Mouse (Mus musculus) left cerebral cortex, adult 8-10 months (tissue): Measurements from ENCODE around the gene Olfr122. TPM values are rescaled to one million over a fixed set of nuclear protein-coding genes. Genes with fewer than 3 reads are reported as not detected.

Source experiments
- DNase-seq, 2 experiments: peaks; one replicate each; pipeline ENCODE4 v3.0.0; 2022; ENCODE audit warnings: low spot score in 2 of 2
- total RNA-seq, 4 experiments: library from RNA; stranded (reverse); gene quantifications; 2 replicates each; pipeline ENCODE4 v1.2.4; 2022

The Olfr122 gene
- total RNA-seq = not detected

DNA sequence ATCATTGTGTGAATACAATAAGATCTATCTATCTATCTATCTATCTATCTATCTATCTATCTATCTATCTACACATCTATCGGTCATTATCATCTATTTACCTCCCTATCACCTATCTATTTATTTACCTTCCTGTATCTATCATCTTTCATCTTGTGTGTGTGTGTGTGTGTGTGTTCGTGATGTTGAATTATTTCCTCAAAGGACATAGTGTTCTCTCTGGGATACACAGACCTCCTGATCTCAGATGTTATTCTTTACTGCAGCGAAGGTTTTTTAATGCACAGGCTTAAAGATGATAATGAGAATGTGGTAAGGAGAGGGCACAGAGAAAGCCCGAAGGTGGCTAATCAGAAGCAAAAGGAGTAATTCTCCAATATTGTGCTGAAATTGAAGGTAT, at the start of gene Olfr122:
Gene Olfr122, plus strand, starts transcription at position 301 of the 400 bp plus-strand sequence.
- DNase-seq = no peak

DNA sequence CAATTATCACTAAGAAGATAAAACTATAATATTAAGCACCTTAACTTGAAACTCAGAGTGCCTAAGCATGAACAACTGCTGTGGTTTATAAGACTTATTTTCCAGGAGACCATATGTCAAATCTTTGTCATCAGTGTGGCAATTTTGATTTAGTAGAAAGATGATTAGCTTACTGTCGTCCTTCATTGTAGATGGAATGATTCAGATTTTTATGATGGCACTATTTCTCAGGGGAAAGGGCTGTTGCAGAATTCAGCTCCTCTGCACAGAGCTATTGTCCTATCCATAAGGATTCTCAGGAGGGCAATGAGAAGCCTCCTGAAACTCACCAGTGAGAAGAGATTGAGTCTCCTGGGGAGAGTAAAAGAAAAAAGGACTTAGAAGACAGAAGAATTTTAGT, 46.9 kb upstream of the Olfr122 start, which contains the start of gene Olfr120:
Gene Olfr120, plus strand, starts transcription at position 301 of the 400 bp plus-strand sequence.
- no peak for DNase-seq

- DNase-seq = no peak
Observed at GRCm38 (mm10) chr17:37738070-37738469, 30.3 kb upstream of the Olfr122 start.

DNA sequence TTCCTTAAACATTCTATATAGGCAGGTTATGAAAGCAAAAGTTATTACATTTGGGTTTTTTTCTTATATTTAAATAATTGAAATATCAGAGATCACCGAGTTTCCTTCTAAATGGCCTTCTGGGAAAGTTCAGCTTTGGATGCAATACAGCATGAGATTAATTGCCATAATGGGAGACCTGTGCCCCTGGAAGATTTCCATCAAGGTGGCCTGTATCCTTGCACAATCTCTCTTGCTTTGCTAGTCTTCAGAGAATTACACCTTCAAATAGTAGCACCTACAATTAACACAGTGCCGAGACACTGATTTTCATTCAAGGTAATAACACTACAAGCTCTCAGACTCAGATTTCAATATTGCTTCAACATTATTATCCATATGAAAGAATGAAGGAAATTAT, 24.8 kb downstream of the Olfr122 start, which contains the start of gene Olfr123:
Gene Olfr123, plus strand, starts transcription at position 301 of the 400 bp plus-strand sequence.
- no peak for DNase-seq

DNA sequence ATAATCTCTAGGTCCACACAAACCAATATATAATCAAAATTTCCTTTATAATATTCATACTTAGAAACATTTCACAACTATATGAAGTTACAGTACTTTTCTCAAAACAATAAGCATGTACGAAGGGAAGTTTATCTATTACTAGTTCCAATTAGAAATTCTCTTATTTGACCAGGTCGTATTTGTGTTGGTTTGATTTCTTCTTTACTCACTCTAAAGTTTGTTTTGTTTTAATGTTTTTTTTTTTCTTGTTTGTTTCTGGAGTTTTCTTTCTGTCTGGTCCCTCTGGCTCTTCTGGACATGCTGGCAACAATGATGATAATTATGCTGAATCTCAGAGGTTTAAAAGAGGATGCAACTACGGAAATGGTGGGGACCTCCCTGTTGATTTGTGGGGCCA, 31.2 kb downstream of the Olfr122 start, which contains the start of gene Olfr124:
Gene Olfr124, plus strand, starts transcription at position 301 of the 400 bp plus-strand sequence.
- DNase-seq = no peak

Other genes starting within 250 kb of the Olfr122 start
- gene Olfr112, start 199.2 kb upstream of the Olfr122 start, total RNA-seq = not detected
- not detected for gene Olfr113, start 190.9 kb upstream of the Olfr122 start, total RNA-seq
- gene Olfr114, start 175.9 kb upstream of the Olfr122 start, total RNA-seq = not detected
- not detected for gene Olfr115, start 141.5 kb upstream of the Olfr122 start, total RNA-seq
- gene Olfr116, start 141.4 kb upstream of the Olfr122 start, total RNA-seq = not detected
- not detected for gene Olfr117, start 104.8 kb upstream of the Olfr122 start, total RNA-seq
- gene Olfr118, start 101.6 kb upstream of the Olfr122 start, total RNA-seq = not detected
- not detected for gene Olfr119, start 72.0 kb upstream of the Olfr122 start, total RNA-seq
- not detected for gene Olfr120, start 46.8 kb upstream of the Olfr122 start, total RNA-seq
- not detected for gene Olfr121, start 19.8 kb upstream of the Olfr122 start, total RNA-seq
- not detected for gene Olfr123, start 24.9 kb downstream of the Olfr122 start, total RNA-seq
- not detected for gene Olfr124, start 31.3 kb downstream of the Olfr122 start, total RNA-seq
- gene Olfr125, start 64.3 kb downstream of the Olfr122 start, total RNA-seq = not detected
- gene Olfr126, start 78.9 kb downstream of the Olfr122 start, total RNA-seq = not detected
- gene Olfr127, start 131.8 kb downstream of the Olfr122 start, total RNA-seq = not detected
- not detected for gene Olfr128, start 151.9 kb downstream of the Olfr122 start, total RNA-seq
- not detected for gene Olfr761, start 184.5 kb downstream of the Olfr122 start, total RNA-seq